Mouse (Mus musculus): ENCODE data around the gene Lrcol1.

DNA sequence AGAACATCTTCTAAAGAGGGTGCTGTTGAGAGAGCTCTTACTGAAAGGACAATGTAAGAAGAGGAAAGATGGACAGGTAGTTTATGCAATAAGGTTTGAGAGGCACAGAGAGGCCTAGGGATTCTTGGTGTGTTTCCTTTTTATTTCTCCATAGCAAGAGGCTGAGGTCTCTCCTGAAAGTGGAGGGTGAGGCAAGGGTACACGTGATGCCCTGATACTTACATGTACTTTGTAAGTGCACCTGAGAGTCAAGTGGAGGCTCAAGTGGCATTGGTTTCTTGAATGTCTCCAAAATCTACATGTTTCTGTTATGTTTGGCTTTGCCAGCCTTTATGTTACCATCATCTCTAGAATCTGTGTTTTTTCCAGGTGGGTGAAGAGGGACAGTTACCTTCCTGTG is 47.9 kb upstream of the Lrcol1 start:
- TF ChIP-seq POLR2A (IDR thresholded peaks at IDR 0.05; ENCODE audit: insufficient read depth, low read depth, low read length), result no peak
- TF ChIP-seq CTCF (IDR thresholded peaks at IDR 0.05), result no peak
- no peak for TF ChIP-seq EP300 (IDR thresholded peaks at IDR 0.05; ENCODE audit: insufficient read depth, low read depth, low read length)

All from heart, adult 2 months (tissue).